Mouse (Mus musculus) limb, embryonic 11.5 days (tissue): ENCODE data around the gene Napepld. TPM values are rescaled to one million over a fixed set of nuclear protein-coding genes. Genes with fewer than 3 reads are reported as not detected.
A peak's percentile ranks its signal among the peaks of the same experiment; 100 is the strongest.
"Not testable (repeated sequence)": the region's sequence is repeated elsewhere in the genome, so short reads cannot be mapped to it uniquely, and the experiment has no call there.

Experiments
- ATAC-seq: fragments of 200-750 bp; cut with Nextera tagmentation; 2 replicates; pipeline ENCODE4 v1.8.0; 2017; ENCODE audit warnings: low read depth; ENCODE audit not compliant: insufficient number of reproducible peaks, low FRiP score, low TSS enrichment
- DNase-seq: peaks from one replicate; pipeline ENCODE4 v3.0.0-alpha.2; 2015; ENCODE audit warnings: low spot score
- H3K27ac ChIP-seq: fragments of 300-500 bp; sonication (generic); replicated peaks from 2 replicates; pipeline ENCODE4 v1.5.1; 2014; ENCODE audit warnings: low read depth, mild to moderate bottlenecking, low read length
- H3K27me3 ChIP-seq: fragments of 300-500 bp; sonication (generic); 2 replicates; pipeline ENCODE4 v1.6.1; 2014; ENCODE audit warnings: mild to moderate bottlenecking, low read length, mixed read lengths; ENCODE audit not compliant: control insufficient read depth, insufficient read depth
- H3K36me3 ChIP-seq: fragments of 300-500 bp; sonication (generic); 2 replicates; pipeline ENCODE4 v1.6.1; 2014; ENCODE audit warnings: mild to moderate bottlenecking, low read length, moderate library complexity, mixed read lengths; ENCODE audit not compliant: control insufficient read depth, insufficient read depth
- H3K4me1 ChIP-seq: fragments of 300-500 bp; sonication (generic); 2 replicates; pipeline ENCODE4 v1.6.1; 2014; ENCODE audit warnings: low read length, mixed read lengths; ENCODE audit not compliant: control insufficient read depth, insufficient read depth
- H3K4me2 ChIP-seq: fragments of 300-500 bp; sonication (generic); 2 replicates; pipeline ENCODE4 v1.6.1; 2014; ENCODE audit warnings: low read depth, mild to moderate bottlenecking, moderate library complexity; ENCODE audit not compliant: severe bottlenecking
- H3K4me3 ChIP-seq: fragments of 300-500 bp; sonication (generic); 2 replicates; pipeline ENCODE4 v1.5.1; 2014; ENCODE audit warnings: low read depth, low read length
- H3K9ac ChIP-seq: fragments of 300-500 bp; sonication (generic); 2 replicates; pipeline ENCODE4 v1.6.1; 2014; ENCODE audit warnings: mild to moderate bottlenecking, low read length
- H3K9me3 ChIP-seq: fragments of 300-500 bp; sonication (generic); 2 replicates; pipeline ENCODE4 v1.6.1; 2016; ENCODE audit warnings: low read length; ENCODE audit not compliant: control insufficient read depth
- WGBS: fragments of 180-500 bp; shearing (Covaris S2); extraction: QIAGEN DNeasy Blood & Tissue Kit; methylation state at CpG from one replicate; pipeline ENCODE4 v1.1.7; 2014; 5-methylcytosine and 5-hydroxymethylcytosine counted together
- polyA plus RNA-seq: library from polyadenylated mRNA; unstranded; fragments of >200 nt; fragmentation: Nextera tagmentation; extraction: Ambion mirVana; gene quantifications from 2 replicates; pipeline ENCODE4 v1.2.1, GENCODE M21; 2014

The Napepld gene
- polyA plus RNA-seq, 1 experiment from 2014 or later, result 4.5 TPM

DNA sequence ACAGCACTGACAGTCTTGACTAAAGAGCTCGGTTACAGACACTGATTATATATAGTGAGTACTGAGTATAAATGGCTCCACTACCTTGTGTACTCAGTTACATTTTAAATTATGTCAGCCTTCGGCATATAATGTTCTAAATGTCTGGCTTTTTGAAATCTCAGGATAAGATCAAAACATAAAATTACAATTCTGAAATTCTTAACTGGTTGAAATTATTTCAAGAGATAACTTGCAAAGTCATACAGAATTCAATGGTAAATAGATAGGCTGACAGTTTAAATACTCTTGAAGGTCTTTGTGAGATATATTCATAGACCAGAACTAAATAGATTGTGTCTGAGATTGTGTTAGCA lies 791 bp upstream of the Napepld start:
- Histone ChIP-seq H3K4me3 (peak overlapping the region; percentile 73), H3K27ac (0 out of 2 replicates have a peak overlapping the region, but pooled peaks have one; percentile 90), H3K4me2 (peak overlapping the region; percentile 65), H3K9me3 (no peaks in the 10 kb centered on the region), H3K9ac (peak overlapping the region; percentile 90), H3K36me3 (no peaks in the 10 kb centered on the region), H3K4me1 (no peaks in the 10 kb centered on the region), H3K27me3 (no peaks in the 10 kb centered on the region)
- no peak for DNase-seq
- 61% methylated on average over 2 of the region's 2 CpGs for WGBS
- ATAC-seq, result no peak

DNA sequence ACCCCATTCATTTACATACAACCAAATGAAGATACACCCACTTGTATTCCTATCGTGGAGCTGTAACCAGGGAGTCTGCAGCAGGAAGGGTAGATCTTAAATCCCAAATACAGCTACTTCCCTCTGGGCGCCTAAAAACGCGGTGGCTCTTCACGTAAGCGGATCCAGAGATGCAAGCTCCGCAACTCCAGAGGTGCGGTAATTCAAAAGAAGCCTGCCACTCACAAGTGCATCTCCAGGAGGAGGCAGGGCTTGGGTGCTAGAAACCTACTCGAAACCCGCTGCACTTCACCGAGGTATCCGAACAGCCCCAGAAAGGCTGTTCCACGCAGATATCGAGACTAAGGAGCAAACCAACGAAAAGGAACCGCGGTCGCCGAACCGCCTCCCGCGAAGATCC lies 262 bp downstream of the Napepld start:
- H3K27me3 ChIP-seq, result no peaks in the 10 kb centered on the region
- peak overlapping the region; percentile 65 for H3K4me2 ChIP-seq
- DNase-seq, result no peak
- under 1% methylated on average over 22 of the region's 22 CpGs for WGBS
- peak overlapping the region; percentile 21; the same call in 1 of the 2 replicates for H3K27ac ChIP-seq
- H3K9me3 ChIP-seq, result no peaks in the 10 kb centered on the region
- H3K4me1 ChIP-seq, result no peaks in the 10 kb centered on the region
- H3K9ac ChIP-seq, result peak overlapping the region; percentile 24
- peak overlapping the region; percentile 73 for H3K4me3 ChIP-seq
- no peaks in the 10 kb centered on the region for H3K36me3 ChIP-seq
- peak; percentile 66; the same call in 1 of the 2 replicates for ATAC-seq

DNA sequence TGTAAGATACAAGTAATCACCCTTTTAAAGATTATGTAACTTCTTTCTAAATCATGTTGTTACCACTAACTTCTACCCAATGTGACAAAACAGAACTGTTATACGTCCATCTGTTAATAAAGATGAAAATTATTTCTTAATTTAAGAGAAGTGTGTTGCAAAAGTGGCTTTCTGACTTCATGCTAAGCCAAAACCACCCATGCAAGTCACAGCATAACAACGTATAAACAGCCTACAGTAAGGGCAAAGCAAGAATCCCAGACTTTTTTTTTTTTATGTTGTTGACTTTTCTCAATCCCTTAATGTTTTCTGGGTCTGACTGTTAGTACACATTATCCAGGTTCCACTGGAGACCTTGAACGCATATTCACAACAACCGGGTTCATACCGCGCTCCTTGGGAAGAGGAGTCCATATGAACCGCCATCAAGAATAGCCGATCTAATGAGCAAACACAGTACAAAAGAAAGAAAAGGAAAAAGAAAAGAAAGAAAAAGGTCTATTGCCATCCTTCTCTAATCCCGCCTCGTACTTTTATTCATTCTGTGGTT lies 849 bp downstream of the Napepld start:
- Histone ChIP-seq H3K4me2 (peak overlapping the region; percentile 65), H3K36me3 (no peaks in the 10 kb centered on the region), H3K27me3 (no peaks in the 10 kb centered on the region), H3K4me3 (peak overlapping the region; percentile 73), H3K4me1 (no peaks in the 10 kb centered on the region), H3K27ac (no peak overlapping the region), H3K9ac (no peak overlapping the region), H3K9me3 (no peaks in the 10 kb centered on the region)
- DNase-seq (no peak), ATAC-seq (no peak)
- 19% methylated on average over 10 of the region's 10 CpGs for WGBS

DNA sequence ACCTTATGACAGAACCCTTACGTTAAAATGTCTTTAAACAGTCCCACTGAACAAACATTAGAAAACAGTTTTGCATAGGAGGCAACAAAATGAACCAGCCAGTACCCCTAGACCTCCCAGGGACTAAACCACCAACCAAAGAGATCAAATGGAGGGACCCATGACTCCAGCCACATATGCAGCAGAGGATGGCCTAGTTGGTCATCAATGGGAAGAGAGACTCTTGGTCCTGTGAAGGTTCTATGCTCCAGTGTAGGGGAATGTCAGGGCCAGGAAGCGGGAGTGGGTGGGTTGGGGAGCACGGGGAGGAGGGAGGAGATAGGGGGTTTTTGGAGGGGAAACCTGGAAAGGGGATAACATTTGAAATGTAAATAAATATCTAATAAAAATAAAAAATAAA lies 1.6 kb downstream of the Napepld start:
- WGBS, result 91% methylated on average over 3 of the region's 3 CpGs
- not testable (repeated sequence) for DNase-seq, H3K9me3 ChIP-seq, H3K9ac ChIP-seq, H3K4me2 ChIP-seq, H3K4me1 ChIP-seq, H3K27ac ChIP-seq, H3K4me3 ChIP-seq, ATAC-seq, H3K27me3 ChIP-seq, H3K36me3 ChIP-seq

DNA sequence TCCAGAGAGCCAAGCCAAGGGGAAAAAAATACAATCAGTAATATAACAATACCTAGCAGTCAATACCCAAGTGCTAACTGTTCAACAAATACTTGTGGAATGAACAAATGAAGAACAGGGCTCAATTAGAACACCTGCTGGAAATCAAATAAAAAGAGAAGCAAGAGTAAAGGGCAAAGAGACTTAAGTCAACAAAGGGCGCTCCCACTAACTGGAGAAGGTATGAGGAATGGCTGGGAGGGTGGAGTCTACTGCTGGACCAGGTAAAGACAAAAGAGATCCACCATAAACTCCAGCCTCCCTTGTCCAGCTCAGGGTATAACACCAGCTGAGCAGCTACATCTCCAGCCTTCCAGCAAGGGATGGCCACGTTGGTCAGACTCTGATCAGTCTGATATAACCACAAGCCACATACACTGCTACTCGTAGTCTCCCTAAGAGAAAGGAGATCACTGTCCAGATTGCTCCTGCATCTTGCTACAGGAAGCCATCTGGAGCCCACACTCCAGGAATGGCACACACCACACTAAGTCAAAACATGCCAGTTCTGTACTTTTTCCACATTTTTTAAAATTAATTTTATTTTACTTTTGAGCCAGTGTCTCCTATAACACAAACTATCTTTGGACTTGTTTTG lies 6.2 kb downstream of the Napepld start:
- no peak for ATAC-seq
- H3K4me3 ChIP-seq, result no peak overlapping the region
- H3K27ac ChIP-seq, result no peak overlapping the region
- H3K36me3 ChIP-seq, result no peaks in the 10 kb centered on the region
- no peaks in the 10 kb centered on the region for H3K27me3 ChIP-seq
- DNase-seq, result no peak
- H3K9me3 ChIP-seq, result no peaks in the 10 kb centered on the region
- H3K4me2 ChIP-seq, result no peak overlapping the region
- no peak overlapping the region for H3K9ac ChIP-seq
- H3K4me1 ChIP-seq, result no peaks in the 10 kb centered on the region
- WGBS, result 92% methylated on average over 3 of the region's 3 CpGs

DNA sequence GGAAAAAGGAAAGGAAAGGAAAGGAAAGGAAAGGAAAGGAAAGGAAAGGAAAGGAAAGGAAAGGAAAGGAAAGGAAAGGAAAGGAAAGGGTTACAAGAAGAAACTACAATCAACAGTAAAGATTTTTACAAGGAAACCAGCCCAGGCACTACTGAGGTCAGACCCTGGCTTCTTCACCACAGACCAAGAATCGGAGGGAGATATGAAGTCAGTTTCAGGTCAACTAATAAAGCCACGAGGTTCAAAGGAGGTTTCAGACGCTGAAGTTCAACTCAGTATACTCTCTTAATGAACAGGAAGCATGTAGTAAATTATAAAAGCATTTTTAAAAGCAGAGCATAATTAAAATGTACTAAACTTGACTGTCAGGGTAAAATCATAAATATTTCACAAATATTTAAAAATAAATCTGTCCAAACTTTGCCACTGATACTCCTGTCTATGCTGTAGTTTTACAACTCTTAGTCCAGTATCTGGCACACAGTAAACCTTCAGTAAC lies 7.8 kb downstream of the Napepld start:
- Histone ChIP-seq H3K4me2 (no peak overlapping the region), H3K9ac (no peak overlapping the region), H3K9me3 (no peaks in the 10 kb centered on the region), H3K36me3 (no peaks in the 10 kb centered on the region), H3K4me3 (no peak overlapping the region), H3K4me1 (no peaks in the 10 kb centered on the region), H3K27ac (no peak overlapping the region), H3K27me3 (no peaks in the 10 kb centered on the region)
- DNase-seq, result no peak
- WGBS, result 27% methylated on average over 3 of the region's 3 CpGs
- ATAC-seq, result no peak

DNA sequence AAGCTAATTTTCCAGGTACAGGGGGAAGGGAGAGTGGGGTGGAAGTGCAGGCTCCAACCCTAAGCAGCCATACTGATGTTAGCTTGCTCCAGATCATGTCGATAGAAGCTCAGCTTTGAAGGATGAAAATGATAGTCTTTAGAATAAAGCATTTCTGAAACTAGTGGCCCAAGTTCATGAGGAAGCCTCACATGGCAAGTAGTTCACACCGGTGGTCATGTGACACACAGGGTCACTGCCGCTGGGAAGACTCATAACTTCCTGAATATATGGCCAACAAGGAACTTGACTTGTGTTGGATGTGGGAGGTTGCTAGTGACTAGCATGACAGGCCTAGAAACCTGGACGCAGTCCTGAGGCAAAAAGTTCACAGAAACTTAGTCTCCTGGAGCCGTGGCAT lies 9.0 kb downstream of the Napepld start:
- no peaks in the 10 kb centered on the region for H3K9me3 ChIP-seq
- ATAC-seq (no peak), DNase-seq (no peak)
- H3K4me1 ChIP-seq, result no peaks in the 10 kb centered on the region
- H3K4me2 ChIP-seq, result no peak overlapping the region
- H3K27ac ChIP-seq, result no peak overlapping the region
- no peak overlapping the region for H3K4me3 ChIP-seq
- no peaks in the 10 kb centered on the region for H3K27me3 ChIP-seq
- no peaks in the 10 kb centered on the region for H3K36me3 ChIP-seq
- WGBS, result 94% methylated on average over 5 of the region's 5 CpGs
- no peak overlapping the region for H3K9ac ChIP-seq

DNA sequence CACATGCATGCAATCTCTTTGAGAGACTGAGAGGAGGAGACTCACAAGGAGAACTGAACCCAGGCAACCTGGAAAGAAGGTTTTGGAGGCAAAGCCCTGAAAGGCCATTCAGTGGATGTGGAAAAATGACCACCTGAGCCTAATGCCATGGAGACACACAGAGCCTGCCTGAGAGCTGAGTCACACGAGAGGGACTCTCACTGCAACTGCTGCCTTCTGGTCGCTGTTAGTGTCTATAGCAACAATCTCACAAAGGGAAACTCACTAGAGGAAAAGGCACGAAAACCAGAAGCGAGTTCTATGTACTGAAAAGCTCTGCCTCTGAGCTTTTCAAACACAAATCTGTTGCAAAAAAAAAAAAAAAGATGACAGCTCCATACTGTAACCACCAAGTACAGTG lies 14.2 kb downstream of the Napepld start:
- DNase-seq (no peak), ATAC-seq (no peak)
- Histone ChIP-seq H3K4me2 (no peak overlapping the region), H3K9me3 (no peaks in the 10 kb centered on the region), H3K4me1 (no peaks in the 10 kb centered on the region), H3K27ac (no peak overlapping the region), H3K36me3 (no peaks in the 10 kb centered on the region), H3K9ac (no peak overlapping the region), H3K4me3 (no peak overlapping the region), H3K27me3 (no peaks in the 10 kb centered on the region)
- WGBS, result 77% methylated on average over 4 of the region's 4 CpGs

DNA sequence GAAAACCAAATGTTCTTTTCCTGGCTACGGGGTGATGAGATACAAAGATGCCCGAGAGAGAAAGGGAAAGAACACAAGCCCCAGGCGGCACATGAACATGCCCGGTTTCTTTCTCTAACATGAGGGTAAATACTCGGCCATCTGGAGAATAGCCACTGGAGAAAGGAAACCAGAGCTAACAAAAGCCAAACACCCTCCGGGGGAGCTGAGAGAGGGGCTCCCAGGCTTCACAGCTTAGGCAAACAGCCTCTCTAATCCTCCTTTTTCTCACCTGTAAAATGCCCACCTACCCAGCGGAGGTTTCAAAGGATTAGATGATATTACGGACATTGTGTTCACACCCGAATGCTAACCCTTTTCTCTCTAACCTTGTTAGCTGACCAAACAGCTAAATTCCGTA lies 16.2 kb downstream of the Napepld start:
- Histone ChIP-seq H3K9me3 (no peaks in the 10 kb centered on the region), H3K27me3 (no peaks in the 10 kb centered on the region), H3K36me3 (no peaks in the 10 kb centered on the region), H3K4me3 (no peak overlapping the region), H3K4me2 (no peak overlapping the region), H3K9ac (no peak overlapping the region), H3K27ac (no peak overlapping the region), H3K4me1 (no peaks in the 10 kb centered on the region)
- DNase-seq, result no peak
- 79% methylated on average over 10 of the region's 10 CpGs for WGBS
- ATAC-seq, result no peak
